Mouse (Mus musculus) layer of hippocampus, postnatal 36 days (tissue): ENCODE data around the gene Gm49486. TPM values are rescaled to one million over a fixed set of nuclear protein-coding genes. Genes with fewer than 3 reads are reported as not detected.

Experiments
- DNase-seq, 2 experiments: peaks; one replicate each; pipeline ENCODE4 v3.0.0; 2022
- total RNA-seq, 2 experiments: library from RNA; stranded (reverse); gene quantifications; 2 replicates each; pipeline ENCODE4 v1.2.3; 2021

The Gm49486 gene
- total RNA-seq: under 1 TPM; 0.50 to 0.99 TPM

DNA sequence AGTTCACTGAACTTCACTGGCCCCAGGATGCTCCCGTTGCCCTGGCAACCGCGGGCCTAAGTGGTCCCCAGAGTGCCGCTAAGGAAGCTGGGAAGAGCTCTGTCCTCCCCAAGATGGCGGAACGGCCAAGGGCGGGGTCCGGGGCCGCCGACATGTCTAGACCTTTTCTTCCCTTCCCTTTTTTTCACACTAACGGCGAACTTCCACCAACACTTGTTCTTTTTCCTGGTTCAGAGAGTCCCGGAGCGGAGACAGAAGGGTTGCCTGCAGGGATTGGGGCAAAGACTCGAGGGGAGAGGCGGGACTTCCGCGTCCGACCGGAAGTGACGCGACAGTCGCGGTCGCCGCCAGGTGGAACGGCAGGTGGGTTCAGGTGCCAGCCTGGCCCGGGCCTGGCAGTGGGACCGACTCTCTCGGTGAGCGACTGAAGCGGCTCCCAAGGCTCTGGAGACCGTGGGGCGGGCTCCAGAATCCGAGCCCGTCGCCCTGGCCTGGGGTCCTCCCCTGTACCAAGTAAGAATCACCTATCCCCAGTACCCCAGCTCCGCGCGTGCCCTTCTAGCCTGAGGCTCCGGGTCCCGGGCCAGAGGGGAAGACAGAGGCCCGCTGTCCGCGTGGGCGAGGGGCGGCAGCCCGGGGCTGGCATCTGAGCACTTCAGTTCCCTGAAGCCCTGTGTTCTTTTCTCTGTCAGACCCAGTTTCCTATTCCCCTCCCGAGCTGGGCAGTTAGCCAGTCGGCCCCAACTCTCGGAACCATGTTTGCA lies at the start of gene Gm49486, which contains the start of gene Pick1:
TSS of gene Gm49486 (plus strand) at position 334 of the 764 bp plus-strand sequence.
TSS of gene Pick1 (plus strand) at position 116 of the 764 bp plus-strand sequence.
- DNase-seq: peak; percentile 85 to 86

- DNase-seq: no peak
Observed at GRCm38 (mm10) chr15:79185213-79185612, 44.0 kb upstream of the Gm49486 start.

DNA sequence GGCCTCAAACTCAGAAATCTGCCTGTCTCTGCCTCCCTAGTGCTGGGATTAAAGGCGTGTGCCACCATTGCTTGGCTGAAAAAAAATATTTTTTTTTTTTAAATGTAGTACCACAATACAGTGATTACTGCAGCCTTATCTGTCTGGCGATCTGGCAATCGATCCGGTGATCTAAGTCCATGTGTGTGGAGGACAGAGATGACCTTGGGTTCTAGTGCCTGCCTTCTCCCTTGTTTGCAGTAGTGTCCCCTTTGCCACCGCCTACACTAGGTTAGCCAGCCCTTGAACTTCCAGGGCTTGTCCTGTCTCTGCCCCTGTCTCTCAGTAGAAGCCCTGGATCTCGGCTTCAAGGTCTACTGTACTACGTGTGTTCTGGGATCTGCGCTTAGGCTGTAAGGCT lies 41.4 kb upstream of the Gm49486 start:
- DNase-seq: no peak

- DNase-seq: no peak
Observed at GRCm38 (mm10) chr15:79191426-79191825, 37.8 kb upstream of the Gm49486 start.

GRCm38 (mm10) chr15:79192450-79192849 lies 36.7 kb upstream of the Gm49486 start:
- DNase-seq: no peak

GRCm38 (mm10) chr15:79192885-79193845 lies 36.0 kb upstream of the Gm49486 start:
- peak; percentile 38 to 49 for DNase-seq

DNA sequence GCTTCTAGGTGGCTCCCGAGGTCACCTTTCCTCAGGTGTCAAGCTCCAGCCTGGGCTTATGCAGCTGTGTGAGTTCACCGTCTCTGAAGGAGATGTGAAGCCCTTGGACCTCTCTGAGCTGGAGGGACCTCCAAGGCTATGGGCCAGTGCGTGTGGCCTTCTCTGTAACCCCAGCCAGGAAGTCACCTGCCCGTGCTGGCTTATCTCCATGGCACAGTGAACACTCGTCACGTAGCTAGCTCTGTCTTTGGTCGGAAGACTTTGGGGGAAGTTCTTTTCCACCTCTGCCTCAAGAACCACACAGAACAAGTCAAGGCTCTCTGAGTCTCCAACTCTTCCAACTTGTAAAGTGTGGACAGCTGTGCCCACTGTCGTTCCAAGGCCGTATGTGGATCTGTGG lies 35.1 kb upstream of the Gm49486 start:
- no peak for DNase-seq

DNA sequence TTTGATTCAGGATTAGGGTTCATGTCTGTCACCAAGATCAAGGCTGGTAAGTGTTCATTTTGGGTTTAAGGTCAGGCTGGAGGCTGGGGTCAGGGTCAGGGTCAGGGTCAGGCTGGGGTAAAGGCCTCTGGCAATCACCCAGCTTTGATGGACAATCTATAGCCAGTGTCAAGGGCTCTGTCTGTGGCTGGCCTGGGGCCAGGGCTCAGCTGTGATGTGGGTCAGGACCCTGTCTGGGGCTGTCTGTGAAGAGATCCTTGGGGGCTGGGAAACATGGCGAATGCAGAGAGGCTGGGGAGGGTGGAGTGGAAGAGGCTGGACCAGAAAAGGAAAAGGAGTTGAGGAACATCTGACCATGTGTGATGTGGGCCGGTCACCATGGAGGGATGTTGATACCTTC lies 34.2 kb upstream of the Gm49486 start:
- DNase-seq: no peak

GRCm38 (mm10) chr15:79195492-79195891 lies 33.7 kb upstream of the Gm49486 start:
- DNase-seq: no peak

GRCm38 (mm10) chr15:79199390-79199976 lies 29.7 kb upstream of the Gm49486 start:
- no peak for DNase-seq

GRCm38 (mm10) chr15:79201491-79202150 lies 27.6 kb upstream of the Gm49486 start:
- peak; percentile 45 to 62 for DNase-seq

- no peak for DNase-seq
Observed at GRCm38 (mm10) chr15:79202575-79202974, 26.6 kb upstream of the Gm49486 start.

- no peak for DNase-seq
Observed at GRCm38 (mm10) chr15:79208211-79208610, 21.0 kb upstream of the Gm49486 start.

DNA sequence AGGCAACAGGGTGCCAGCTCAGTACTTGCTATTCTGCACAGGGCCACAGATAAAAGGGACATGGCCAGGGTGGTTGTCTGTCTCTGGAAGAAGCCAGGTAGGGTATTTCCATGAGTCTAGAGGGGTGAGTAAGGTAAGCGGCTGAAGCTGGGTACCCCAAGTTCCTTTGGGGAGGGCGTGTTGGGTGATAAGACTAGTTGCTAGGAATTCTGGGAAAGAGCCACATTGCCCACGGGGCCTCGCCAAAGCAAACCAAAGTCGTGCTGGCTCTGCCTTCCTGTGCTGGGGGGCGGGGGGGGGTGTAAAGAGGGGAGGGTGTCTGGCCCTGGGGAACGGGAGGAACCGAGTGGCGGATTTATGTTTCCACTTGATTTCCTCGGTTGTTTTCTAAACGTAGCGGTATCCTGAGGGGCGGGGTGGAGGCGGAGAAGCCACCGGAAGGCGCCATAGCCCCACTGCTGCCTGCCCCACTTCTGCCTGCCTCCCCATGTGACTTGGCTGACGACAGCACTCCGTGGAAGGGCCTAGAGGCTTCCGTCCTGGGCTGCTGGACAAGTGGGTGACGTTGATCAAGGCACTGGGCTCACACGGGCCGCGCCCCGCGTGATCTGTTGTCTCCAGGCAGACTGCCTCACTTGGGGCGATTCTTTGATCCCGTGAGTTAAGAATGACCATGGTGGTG lies 20.3 kb upstream of the Gm49486 start:
- DNase-seq: peak in 1 of 2 experiments; percentile 25

DNA sequence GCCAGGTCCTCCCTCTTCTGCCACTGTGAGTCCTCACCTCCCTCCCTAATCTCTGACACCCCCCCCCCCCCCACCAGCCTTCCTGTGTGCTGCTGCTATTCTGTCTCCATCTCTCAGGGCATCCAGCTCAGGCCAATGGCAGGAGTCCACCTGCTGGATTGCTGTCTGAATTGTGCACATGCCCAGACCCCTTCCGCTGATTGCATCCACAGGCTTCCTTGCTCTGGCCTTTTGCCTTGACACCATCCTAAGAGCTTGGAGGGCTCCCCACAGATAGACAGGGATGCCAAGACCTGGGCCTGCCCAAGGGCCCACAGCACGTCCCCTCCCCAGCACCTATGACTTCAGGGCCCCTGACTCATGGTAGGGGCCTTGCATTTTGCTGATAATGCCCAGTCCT lies 18.8 kb upstream of the Gm49486 start:
- no peak for DNase-seq

- peak in 1 of 2 experiments; percentile 24 for DNase-seq
Observed at GRCm38 (mm10) chr15:79212750-79213446, 16.3 kb upstream of the Gm49486 start.

- DNase-seq: no peak
Observed at GRCm38 (mm10) chr15:79213591-79213990, 15.6 kb upstream of the Gm49486 start.

DNA sequence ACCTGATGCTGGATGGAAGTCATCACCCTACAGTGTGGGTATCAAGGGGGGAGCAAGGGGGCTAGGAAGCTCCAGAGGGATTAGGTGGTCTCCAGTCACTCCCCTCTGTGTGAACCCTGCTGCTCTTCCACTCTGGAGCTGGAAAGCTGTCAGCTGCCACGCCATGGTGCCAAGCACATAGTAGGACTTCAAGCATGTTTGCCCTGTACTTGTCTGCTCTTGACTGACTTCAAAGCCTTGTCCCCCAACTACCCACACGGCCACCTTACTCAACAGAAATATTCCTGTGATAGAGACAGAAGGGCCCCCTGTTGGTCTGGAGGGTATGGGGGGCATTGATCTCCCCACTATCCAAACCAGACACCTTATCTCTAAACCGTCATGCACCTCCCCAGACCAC lies 13.0 kb upstream of the Gm49486 start:
- DNase-seq: no peak

DNA sequence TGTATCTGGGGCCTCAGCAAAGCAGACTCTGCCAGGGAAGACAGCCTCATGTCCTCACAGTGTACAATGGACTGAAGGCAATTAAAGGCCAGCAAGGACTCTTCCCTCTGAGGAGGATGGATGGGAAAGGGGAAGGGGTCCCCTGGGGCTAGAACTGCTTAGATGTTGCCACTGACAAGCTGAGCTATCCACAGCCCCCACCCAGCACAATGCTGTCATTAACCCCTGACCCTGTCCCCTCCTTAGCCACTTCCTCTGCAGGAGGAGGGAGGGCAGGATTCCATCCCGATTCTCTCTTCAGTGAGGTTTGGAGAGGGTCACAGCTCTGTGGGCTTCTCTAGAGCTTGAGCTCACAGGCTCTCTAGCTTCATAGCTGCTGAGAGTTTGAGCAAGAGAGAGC lies 9.6 kb upstream of the Gm49486 start:
- DNase-seq: no peak

- no peak for DNase-seq
Observed at GRCm38 (mm10) chr15:79223641-79224040, 5.5 kb upstream of the Gm49486 start.

GRCm38 (mm10) chr15:79224685-79225084 lies 4.5 kb upstream of the Gm49486 start:
- peak; percentile 79 to 85 for DNase-seq
